Mouse (Mus musculus) left cerebral cortex, postnatal 4 days (tissue): ENCODE measurements around the gene Pde4d. TPM values are rescaled to one million over a fixed set of nuclear protein-coding genes. Genes with fewer than 3 reads are reported as not detected.
A peak's percentile ranks its signal among the peaks of the same experiment; 100 is the strongest.

ENCODE experiments used
- DNase-seq: peaks from one replicate; pipeline ENCODE4 v3.0.0-alpha.2; 2022
- intact Hi-C: fragments of 180-260 bp; cut with DNase I; formaldehyde crosslinking; loops from one replicate; pipeline ENCODE4 v1.15.1; 2025
- total RNA-seq, 2 experiments: library from RNA; stranded (reverse); gene quantifications; 2 replicates each; pipeline ENCODE4 v1.2.3; 2021

Pde4d gene
- total RNA-seq, 2 experiments from 2014 or later = 107 to 117 TPM

DNA sequence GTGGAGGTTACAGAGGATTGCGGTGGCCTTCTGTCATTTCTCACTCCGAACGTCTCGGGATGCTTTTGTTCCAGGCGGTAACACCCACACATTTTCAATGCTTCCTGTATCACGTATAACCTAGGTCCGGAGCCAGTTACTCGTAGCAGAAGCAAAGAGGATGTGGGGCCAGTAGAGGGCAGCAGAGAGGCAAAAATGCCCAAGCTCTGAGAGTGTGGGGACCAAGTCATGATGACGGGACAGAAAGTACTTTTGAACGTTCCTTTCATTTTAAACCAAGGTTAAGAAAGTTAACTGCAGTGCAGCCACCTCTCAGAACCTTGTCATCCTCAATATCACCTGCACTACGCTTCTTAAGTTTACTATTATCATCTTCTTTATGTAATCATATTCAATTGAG is 1326.4 kb downstream of the Pde4d start:
- intact Hi-C loops = loop anchor here (5.0 kb wide), 2 partner anchors 131 to 261 kb away; no protein-coding TSS in a partner anchor
- peak; percentile 88 for DNase-seq

- DNase-seq = no peak
- intact Hi-C loops = loop anchor here (5.0 kb wide), 2 partner anchors 130 to 260 kb away; no protein-coding TSS in a partner anchor
Observed at GRCm38 (mm10) chr13:109776995-109777394, 1327.2 kb downstream of the Pde4d start.

DNA sequence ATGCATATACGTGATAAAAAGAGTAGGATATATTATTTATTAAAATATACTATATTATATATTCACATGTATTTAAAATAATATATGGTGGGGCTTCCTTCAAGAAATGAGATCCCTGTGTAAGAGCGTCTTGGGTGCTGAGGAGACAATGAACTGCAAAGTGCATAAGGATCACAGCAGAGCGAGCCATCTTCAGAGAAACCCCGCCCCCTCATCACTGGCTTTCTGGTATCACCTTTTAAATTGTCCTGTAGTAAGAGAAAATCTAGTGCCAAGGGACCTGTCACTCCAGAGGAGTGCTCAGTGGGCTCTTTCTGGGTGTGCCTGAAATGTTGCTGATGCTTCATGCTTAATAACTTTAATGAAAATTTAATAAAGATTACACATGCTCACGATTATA is 1327.7 kb downstream of the Pde4d start:
- DNase-seq = no peak
- intact Hi-C loops = loop anchor here (5.0 kb wide), 2 partner anchors 130 to 260 kb away; no protein-coding TSS in a partner anchor

GRCm38 (mm10) chr13:109778297-109778835 is 1328.6 kb downstream of the Pde4d start:
- intact Hi-C loops = loop anchor here (5.0 kb wide), 2 partner anchors 129 to 259 kb away; no protein-coding TSS in a partner anchor
- no peak for DNase-seq

GRCm38 (mm10) chr13:109781466-109781865 is 1331.7 kb downstream of the Pde4d start:
- intact Hi-C loops = no loop called here
- DNase-seq = no peak

DNA sequence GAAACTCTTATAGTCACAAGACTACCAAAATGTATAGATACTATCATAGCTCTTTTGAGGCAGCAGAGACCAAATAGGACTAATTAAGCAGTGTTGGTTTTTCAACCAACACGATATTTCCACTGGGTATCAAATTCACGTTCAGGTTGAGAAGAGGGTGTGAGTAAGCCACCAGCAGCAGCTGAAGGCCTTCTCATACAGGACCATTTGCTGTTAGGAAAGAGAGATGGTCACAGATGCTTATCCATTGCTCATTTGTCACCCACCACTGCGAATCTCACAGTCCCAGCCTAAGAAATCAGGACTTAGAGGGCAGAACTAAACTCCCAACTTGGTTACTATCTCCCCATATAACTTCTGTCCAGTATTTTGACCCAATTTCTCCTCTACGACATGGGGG is 1338.9 kb downstream of the Pde4d start:
- intact Hi-C loops = no loop called here
- DNase-seq = no peak

DNA sequence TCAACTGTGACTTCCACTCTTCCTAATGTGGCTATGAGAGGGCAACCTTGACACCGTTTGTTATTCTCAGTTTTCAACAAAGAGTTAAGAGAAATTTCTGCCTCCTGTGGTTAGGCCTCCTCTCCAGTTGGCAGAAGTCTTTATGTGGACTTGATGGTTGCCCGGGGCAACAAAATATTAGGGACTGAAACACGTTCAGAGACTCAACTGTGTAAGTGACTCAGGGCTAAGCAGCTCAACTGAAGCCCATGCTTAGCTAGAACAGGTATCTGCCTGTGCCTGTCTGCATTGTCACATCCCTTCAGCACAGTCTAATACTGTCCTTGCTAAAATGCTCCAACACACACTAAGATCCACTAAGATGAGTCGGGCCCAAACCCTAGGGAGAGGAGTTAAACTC is 1339.4 kb downstream of the Pde4d start:
- intact Hi-C loops = no loop called here
- no peak for DNase-seq

DNA sequence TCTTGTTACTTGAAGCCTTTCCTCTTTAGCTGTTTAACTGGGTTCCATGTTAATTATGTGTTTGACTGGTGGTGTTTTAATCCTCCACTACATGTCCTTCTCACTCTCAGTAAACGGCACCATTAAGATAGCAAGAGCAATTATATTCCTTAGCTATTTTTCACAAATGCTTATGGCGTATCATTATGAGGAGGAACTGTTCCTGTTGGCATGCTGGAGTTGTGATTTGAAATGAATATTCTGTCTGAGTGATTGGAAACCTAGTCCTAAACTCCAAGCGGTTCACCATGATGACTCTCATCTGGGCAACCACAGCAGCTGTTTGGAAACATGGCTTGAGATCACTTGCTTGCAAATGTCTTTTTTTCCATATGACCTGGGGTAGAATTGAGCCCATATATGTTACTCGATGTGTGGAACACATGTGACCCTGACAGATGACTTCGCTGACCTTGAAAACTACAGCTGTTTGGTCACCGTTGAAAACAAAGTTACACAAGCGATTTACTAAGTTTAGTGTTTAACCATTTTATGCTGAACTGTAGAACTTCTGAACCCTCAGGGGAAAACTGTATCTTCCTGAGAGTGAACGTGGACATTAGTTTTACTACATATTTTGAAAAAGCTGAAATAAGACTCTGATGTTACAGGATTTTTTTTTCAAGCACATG is 1340.4 kb downstream of the Pde4d start:
- intact Hi-C loops = no loop called here
- no peak for DNase-seq

DNA sequence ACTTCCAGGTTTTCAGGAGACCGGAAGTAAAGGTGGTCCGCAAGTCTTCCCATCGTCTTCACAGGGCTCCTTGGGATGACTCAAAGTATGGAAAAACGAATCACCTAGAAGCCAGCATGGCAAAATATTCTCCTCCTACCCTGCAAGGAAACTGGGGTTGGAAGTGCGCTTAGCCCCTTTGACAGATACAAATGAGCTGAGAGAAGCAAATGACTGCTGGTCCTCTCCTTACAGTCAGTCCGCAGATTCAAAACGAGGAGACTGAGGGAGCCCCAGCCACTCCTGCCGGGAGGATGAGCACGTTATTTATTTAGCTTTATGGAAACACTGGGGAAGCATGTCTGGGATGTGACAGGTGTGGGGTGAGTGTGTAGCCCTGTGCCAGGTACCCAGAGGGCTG is 1344.2 kb downstream of the Pde4d start:
- intact Hi-C loops = no loop called here
- no peak for DNase-seq

DNA sequence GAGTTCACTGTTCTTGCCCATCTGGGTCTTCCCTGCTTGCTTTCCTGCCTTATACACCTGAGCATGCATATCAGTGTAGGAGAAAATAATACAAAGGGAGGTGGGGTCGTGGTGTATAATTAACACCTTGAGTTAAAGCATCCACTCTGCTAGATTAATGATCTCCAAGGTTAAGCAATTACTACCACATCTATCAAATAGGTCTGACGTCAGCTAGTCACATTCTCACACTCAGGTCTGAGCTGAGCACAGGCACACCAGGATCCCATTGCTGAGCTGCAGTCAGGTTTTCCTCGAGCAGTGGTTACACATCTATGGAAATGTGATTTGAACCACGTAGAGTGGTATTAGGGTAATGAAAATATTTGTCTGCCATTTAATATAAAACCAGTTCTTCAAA is 1348.9 kb downstream of the Pde4d start:
- DNase-seq = no peak
- intact Hi-C loops = no loop called here

GRCm38 (mm10) chr13:109802201-109802600 is 1352.5 kb downstream of the Pde4d start:
- intact Hi-C loops = no loop called here

GRCm38 (mm10) chr13:109806193-109806966 is 1356.6 kb downstream of the Pde4d start:
- DNase-seq = no peak
- intact Hi-C loops = no loop called here

More at GRCm38 (mm10) chr13:109802201-109802600, 1352.5 kb downstream of the Pde4d start:
- DNase-seq = no peak

GRCm38 (mm10) chr13:109807036-109807435 is 1357.3 kb downstream of the Pde4d start:
- intact Hi-C loops = no loop called here
- DNase-seq = no peak

- DNase-seq = no peak
- intact Hi-C loops = no loop called here
Observed at GRCm38 (mm10) chr13:109807446-109807845, 1357.7 kb downstream of the Pde4d start.

GRCm38 (mm10) chr13:109808039-109808438 is 1358.3 kb downstream of the Pde4d start:
- intact Hi-C loops = no loop called here
- DNase-seq = no peak

DNA sequence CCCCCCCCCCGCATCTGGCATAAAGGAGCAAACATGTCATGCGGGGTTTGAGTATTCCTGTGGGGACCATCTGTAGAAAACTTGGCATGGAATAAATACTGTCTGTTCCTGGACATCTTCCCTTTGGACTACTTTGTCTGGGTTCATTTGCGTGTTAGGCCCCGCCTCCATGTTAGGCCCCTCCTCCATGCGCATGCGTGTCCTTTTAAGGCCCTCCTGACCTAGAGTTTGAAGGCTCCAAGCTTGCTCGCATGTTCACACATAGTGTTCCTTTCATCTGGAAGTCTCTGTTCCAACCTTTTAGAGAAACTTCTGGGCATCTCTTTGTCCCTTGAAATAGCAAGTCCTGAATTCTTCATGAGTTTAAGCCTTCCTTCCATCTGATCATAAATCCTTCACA is 1359.2 kb downstream of the Pde4d start:
- no peak for DNase-seq
- intact Hi-C loops = no loop called here

GRCm38 (mm10) chr13:109809646-109810045 is 1359.9 kb downstream of the Pde4d start:
- intact Hi-C loops = no loop called here
- no peak for DNase-seq

DNA sequence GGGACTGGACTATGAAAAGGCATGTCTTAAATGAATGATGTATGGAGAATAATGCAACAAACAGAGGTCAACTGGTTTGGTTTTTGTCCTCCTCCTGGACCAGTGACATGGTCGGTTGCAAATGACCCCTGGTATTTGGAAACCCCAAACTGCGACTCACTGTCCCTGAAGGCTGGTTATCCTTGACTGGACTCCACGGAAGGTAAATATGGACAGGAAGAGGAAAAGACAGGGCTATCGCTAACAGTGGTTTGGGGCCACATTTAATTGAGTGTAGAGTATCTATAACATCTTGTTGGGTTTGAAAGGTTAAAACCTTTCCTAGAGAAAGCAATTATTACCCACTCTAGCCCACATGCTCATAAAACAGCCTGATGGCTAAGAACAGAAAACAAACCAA is 1364.2 kb downstream of the Pde4d start:
- intact Hi-C loops = no loop called here
- DNase-seq = no peak

GRCm38 (mm10) chr13:109819071-109819470 is 1369.3 kb downstream of the Pde4d start:
- intact Hi-C loops = no loop called here

GRCm38 (mm10) chr13:109820141-109820540 is 1370.4 kb downstream of the Pde4d start:
- intact Hi-C loops = loop anchor here (5.0 kb wide), 1 partner anchor 82 kb away; no protein-coding TSS in a partner anchor
- DNase-seq = no peak

More at GRCm38 (mm10) chr13:109819071-109819470, 1369.3 kb downstream of the Pde4d start:
- no peak for DNase-seq

DNA sequence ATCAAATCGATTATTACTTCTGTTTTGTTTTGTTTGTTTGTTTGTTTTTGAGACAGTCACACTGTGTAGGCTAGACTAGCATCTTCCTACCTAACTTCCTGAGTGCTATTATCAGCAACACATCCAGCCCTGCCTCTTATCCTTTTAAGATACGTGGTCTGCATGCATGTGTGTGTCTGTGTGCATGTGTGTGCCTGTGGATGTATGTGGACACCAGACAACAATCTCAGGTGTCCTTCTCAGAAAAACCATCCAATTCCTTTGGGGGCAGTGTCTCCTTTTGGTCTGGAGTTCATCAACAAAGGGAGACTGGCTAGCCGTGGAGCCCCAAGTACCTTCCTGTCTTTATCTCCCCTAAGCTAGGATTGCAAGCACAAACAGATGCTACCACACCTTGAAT is 1371.1 kb downstream of the Pde4d start:
- intact Hi-C loops = loop anchor here (5.0 kb wide), 1 partner anchor 81 kb away; no protein-coding TSS in a partner anchor
- no peak for DNase-seq
